Mouse (Mus musculus): Measurements from ENCODE around the gene Iqschfp.
"Not testable (repeated sequence)": the region's sequence is repeated elsewhere in the genome, so short reads cannot be mapped to it uniquely, and the experiment has no call there.

The Iqschfp gene

DNA sequence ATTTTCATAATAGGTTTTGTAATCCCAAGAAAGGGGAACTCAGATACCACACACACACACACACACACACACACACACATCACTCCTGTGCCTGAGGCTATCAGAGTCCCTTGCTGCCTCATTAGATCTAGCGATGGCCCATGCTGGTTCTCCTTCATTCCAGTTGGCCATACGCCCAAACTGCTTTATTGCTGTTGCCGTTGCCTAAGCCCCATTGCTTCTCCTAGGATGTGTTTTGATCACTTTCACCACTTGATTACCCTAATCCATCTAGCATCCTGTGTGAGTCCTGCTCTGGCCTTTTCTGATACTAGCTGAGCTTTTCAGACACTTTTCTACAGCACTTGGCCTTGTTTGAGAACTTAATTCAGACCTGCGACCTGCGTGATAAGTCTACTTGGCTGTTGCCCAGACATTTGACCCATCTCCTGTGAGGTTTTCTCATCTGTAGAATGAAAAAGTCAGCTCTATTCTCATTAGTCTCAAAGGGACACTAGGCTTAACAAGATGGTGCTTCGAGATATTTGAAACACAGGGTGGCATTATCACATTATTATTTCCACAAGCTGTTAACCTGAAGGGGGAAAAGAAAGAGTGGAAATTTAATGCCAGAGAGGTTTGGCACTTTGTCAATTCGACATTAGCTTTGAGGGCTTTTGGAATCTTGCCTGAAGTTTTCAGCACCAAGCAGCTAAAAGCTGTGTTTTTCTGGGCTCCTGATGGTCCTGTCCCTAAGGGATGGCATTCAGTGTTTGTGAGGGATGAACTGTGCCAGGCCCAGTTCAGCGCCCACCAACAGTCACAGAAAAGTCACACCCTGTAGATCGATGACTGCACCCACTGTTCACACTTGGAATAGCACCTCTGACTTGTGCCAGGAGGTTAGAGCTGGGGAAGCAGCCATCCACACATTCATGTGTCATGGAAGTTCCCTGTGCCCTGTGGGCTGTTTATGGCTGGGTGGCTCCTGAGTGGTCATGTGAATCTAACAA, 179.7 kb downstream of the Iqschfp start:
- DNase-seq (ENCODE audit: low read depth in 1 of 2, low spot score in 2 of 2): no peak

DNA sequence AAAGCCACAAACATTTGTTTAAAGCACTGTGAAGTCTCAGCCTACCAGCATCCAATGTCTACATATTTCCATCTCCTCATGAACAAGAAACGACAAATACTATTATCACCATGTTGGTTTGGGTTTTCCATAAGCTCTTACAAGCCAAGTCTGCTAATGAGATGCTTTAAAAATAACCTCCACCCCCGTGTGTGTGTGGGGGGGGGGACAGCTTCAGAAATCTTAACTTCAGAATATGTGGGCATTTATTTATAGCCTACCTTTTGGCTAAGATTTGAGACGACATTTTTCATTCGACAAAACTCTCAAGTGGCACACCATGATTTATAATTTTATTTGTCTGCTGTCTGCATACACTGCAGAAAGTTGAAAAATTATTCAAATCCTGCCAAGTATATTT, 185.4 kb downstream of the Iqschfp start:
- no peak for DNase-seq (ENCODE audit: low read depth in 1 of 2, low spot score in 2 of 2)

DNA sequence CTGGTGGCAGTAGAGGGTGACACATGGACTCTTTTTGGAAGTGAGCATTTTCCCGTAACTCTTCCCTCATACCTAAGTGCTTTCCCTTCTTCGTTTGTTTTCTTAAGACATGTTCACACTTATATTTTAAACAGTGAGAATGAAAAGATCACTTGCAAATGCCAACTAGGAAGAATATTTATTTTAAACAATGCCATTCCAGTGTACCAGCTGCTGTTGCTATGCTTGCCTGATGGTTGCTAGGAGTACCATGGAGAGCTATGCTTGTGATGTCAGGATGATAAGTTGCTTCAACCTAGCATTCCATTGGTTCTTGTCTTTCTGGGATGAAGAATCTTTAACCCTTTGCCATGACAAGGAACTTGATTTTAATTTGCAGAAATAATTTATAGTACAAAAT, 193.0 kb downstream of the Iqschfp start:
- no peak for DNase-seq (ENCODE audit: low read depth in 1 of 2, low spot score in 2 of 2)

DNA sequence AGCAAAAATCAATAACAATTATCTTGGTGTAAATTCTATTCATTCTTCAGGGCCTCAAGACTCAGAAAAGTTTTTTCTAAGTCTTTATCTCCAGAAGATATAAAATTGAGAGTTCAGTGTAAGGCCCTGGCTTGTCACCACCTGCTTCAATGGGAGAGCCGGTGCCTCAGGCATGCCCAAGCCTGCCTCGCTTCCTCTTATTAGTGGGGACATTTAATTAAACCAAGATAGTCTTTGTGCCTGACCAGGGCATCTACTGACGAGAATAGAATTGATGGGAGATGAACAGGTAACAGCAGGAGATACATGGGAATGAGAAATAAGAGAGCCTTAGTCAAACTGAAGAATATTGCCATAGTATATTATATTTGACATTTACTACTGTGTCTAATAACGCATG, 200.1 kb downstream of the Iqschfp start:
- DNase-seq (ENCODE audit: low read depth in 1 of 2, low spot score in 2 of 2): no peak

DNA sequence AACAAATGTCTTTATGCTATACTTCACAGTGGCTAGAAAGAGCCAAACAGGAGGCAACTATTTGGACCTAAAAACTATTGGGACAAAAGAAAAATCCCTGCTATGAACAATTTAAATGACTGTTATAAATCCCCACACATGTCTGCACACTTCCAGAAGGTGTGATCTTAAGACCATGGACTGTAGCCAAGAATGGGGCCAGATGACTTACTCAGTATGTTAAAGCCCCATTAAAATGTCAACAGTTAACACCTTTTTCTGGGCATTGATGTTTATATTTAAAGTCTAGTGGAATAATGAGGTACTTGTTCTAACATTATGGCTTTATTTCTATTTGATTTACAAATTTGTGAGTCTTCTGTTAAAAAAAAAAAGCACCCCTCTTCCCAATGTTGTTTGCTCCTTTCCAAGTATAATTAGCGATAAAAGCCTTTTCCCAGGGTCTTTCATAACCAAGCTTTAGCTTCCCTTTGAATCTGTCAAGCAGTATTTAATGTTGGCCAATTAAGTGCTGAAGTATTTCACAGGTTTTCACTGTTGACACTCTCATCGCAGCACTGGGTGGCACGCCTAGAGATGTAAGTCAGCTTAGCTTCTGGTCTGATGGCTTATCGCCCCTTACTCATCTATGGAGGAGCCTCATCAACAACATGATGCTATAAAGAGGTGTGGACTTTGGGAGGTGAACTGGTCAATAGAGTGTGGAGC, 204.8 kb downstream of the Iqschfp start:
- DNase-seq (ENCODE audit: low read depth in 1 of 2, low spot score in 2 of 2): no peak

DNA sequence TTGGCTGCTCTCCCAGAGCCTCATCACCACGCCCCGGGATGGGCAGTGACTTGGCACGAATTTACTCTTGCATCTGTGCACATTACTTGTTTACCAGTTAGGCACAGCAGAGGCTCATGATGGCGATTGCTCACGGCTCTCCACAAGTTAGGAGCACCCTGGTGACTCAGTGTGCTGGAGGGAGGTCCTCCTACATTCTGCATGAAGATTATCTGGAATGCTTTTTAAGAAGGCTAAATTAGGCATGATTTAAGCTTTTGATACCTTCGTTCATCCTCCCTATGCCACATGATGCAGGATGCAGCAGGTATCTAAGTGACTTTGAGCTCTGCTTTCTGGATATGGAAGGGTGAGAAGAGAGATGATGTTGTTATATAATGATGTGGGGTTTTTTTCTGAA, 207.5 kb downstream of the Iqschfp start:
- not testable (repeated sequence) for DNase-seq (ENCODE audit: low read depth in 1 of 2, low spot score in 2 of 2)

DNA sequence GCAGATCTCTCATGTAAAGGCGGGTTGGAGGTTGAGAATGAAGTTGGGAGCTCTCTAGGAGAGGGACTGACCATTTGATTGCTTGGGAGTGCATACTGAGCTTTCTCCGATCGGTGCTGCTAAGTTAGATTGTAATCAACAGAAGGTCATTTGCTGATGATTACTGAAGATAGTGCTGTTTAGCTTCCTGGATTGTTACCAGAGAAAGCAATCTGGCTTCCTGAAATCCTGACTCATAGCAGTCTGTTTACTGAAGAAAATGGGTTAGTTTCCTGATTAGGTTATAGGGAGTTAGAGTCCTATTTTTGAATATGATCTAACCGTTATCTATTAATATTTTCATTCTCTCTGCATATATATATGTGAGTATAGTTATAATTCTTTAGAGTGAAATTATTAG, 209.3 kb downstream of the Iqschfp start:
- DNase-seq (ENCODE audit: low read depth in 1 of 2, low spot score in 2 of 2): no peak

DNA sequence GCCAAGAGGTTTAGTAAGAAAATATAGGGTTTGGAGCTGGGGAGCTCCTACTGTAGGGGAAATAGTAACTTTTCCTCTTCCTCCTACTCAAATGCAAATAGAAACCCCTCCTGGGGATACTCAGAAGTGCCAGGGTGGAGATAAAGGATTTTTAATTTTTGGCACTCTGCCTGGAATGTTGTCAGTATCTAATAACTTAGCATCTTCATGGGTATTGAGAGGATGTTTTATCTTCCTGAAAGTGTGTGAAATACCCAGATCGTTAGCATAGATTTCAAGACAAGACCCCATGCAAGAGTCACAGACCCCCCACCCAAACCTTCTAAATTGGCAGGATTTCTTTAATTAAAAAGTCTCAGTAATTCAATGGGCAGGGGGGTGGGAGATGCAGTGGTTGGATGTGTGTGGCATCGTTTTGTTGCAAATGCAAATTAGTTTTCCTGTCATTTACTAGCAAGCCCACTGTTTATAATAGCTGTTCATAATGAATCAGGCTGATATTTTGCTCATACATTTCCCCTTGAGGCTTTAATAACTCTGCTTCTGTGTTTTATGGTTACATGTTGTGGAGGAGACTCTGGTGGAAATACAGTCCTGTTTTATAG, 213.2 kb downstream of the Iqschfp start:
- DNase-seq (ENCODE audit: low read depth in 1 of 2, low spot score in 2 of 2): no peak

DNA sequence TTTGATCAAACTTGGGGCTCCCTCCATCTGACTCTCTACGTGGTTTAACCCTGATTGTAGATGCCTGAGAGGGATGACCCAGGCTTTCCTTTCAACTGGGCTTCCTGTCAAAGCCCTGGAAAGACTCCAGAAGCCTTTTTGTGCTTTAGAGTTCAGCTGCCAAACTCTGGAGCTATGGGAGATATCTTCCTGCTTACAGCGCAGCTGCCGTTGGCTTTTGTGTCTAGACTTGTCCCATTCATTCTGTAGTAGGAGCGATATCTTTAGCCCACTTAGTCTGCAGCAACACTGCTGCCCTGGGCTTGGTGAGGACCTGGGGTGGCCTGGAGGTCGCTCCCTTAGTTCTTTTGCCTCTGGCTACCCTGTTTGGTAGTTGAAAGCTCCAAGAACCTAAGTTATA, 229.3 kb downstream of the Iqschfp start:
- DNase-seq (ENCODE audit: low read depth in 1 of 2, low spot score in 2 of 2): no peak

DNA sequence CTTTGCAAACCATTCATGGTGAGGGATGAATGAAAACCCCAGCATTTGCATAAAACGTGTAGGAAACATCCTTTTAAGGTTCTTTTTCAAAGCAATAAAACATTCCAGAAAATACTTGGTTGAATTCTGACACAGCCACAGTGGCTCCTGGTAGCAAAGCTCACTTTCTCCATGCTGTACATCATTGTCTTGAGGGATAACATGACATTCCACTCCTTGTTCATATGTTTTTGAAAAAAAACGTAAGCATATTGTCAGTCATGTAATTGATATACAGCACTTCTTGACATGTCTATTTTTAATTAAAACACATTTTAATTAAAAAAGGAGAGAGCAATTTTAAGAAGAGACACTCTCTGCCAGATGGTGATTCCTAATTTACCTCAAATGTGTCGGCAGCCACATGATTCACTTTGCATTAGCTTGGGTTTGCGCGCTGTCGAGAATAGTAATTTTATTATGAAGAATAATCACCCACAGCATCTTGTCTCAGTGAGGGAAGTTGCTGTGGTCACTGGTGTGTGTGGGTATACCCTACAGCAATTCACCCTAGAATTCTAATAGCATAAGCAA, 234.3 kb downstream of the Iqschfp start:
- no peak for DNase-seq (ENCODE audit: low read depth in 1 of 2, low spot score in 2 of 2)

DNA sequence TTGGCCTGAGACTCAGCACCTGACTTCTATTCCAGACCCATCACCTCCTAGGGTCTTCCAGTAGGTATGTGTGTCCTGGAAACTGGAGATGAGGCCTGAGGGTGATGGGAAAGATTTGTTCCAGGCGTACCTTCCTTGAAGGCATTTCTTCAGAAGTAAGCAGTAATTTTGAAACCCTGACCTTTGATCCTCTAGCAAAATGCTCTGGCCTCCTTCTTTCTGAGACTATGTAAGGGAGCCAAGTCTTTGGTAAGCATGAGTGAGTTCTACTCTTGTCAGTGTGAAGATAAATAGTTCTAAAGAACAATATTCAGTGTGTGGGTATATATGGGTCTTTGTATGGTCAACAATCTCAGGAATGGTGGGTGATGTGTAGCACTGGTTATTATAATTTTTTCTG, 238.4 kb downstream of the Iqschfp start:
- no peak for DNase-seq (ENCODE audit: low read depth in 1 of 2, low spot score in 2 of 2)

DNA sequence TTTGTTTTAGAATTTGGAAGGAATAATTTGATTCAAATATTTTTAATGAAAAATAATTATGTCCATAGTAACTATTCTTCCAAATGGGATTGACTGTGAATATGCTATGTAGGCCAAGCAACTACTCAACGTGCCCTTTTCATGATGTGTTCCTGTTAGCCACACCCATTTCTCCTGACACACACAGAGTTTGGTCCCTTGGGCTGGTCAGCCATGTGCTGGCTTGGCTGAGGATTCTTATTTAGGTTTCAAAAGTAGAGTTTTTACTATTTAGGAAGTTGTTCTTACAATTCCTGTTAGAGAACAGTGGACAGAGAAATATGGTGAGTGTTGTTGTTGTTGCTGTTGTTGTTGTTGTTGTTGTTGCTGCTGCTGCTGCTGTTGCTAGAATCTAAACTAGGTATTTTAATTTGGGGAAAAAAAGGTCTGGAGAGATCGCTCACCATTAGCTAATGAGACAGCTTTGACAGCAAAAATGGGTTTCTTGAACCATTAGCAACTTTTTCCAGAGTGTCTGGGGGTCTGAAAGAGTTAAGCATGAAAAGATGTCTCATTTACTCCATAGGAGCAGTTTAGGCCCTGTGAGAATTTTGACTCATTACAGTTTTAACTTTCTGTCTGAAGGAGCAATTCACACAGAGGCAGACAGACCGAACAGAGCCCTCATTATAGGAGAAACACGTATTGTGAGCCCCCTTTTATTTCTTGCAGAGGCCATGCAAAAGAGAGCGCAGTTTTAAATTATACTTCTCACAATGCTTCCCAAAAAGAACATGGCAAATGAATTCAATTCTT, 247.0 kb downstream of the Iqschfp start:
- DNase-seq (ENCODE audit: low read depth in 1 of 2, low spot score in 2 of 2): no peak

DNA sequence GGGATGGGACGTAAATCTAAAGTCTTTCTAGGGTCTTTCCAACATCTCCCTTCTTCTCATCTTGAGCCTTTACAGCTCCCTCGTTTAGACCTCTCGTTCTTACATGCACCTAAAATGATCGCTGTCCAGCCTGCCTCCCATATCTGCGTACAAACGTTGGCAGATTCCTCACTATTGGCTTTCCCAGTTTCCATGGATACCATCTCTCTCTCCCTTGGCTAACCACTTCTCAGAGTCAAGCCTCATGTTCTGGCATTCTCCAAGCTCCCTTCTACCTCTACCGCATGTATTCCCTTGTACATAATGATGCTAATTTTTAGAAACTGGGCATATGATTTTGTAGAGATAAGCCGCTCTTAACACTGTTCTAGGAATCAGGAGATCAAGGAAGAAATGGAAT, 258.7 kb downstream of the Iqschfp start:
- no peak for DNase-seq (ENCODE audit: low read depth in 1 of 2, low spot score in 2 of 2)

DNA sequence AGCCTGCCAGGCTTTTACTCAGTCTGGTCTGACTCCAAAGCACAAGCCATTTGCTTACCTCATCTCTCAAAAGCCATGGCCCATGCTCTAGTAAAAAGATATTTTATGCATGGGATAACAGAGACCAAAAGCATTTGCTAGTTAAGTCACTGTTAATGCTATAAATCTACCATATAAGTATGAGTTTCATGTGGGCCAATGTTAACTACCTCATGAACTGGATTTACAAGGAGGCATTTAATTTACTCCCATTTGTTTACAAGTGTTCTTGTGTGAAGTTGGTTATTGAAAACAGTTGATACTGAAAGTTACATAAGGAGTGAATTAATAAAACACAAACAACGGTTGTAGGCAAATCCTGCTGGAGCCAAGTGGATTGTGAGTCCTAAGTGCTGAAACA, 268.1 kb downstream of the Iqschfp start:
- DNase-seq (ENCODE audit: low read depth in 1 of 2, low spot score in 2 of 2): no peak

DNA sequence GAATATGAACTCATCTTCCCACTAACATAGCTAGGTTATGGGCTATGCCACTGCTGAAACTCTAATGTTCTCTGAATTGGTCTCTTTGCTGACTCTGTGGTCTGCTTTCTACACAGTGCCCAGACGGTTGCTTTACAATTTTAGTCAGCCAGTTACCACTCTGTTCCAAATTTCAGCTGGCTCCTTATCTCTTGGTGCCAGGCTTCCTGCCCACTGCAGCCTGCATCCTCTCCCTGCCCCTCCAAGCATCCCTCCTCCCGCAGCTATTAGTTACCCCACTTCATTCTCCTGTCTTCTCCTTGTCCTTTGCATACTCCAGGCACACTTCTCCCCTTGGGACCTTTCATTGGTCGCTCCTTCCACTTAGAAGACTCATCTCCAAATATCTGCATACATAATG, 268.7 kb downstream of the Iqschfp start:
- DNase-seq (ENCODE audit: low read depth in 1 of 2, low spot score in 2 of 2): no peak

DNA sequence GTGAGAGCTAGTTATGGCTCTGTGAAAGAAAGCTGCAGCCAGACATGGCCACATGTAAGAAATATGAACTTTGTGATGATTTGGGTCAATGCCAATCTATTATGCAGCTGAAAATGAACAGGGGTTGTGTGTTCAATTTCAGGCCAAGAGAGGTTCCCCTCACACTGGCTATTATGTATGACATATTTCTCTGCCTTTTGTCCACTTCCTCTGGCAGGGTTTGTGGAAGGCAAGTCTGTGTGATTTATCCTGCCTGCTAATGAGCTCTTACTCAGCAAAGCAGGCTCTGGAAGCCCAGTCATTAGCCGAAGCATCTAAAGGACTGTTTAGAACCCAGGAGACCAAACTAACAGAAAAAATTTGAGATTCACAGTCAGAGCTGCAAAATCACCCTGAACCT, 286.2 kb downstream of the Iqschfp start:
- no peak for DNase-seq (ENCODE audit: low read depth in 1 of 2, low spot score in 2 of 2)

DNA sequence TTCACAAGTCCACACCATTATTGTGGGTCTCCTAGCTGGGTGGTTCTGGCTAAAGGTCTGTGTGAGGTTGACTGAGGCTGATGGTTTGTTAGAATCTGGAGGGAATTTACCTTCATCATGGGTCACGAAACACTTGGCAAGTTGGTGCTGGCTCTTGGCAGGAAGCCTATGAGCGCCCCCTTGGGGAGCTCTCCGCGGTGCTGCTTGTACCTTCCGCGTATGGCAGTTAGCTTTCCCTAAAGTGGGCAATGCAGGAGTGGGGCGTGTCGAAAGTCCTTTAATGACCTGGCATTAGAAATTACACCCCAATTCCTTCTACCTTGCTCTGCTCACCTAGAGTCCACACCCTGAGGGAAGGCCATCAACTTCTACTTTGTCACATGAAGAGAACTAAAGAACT, 295.4 kb downstream of the Iqschfp start:
- no peak for DNase-seq (ENCODE audit: low read depth in 1 of 2, low spot score in 2 of 2)

DNA sequence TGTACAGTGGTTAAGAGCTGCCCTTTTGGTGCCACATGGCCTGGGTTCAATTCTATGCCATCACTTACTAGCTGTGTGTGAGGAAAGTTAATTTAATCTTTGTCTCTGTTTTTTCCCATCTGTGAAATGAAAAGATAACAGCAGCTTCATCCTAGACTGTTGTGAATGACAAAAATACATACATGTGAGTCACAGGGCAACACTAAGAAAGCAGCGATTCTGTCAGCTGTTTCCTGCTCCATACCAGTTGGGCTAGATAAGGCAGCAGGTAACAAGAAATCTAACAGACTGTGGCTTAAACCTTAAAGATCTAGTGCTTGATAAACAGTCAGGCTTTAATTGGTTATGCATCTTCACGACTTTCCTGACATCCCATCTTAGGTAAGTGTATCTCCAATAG, 297.1 kb downstream of the Iqschfp start:
- no peak for DNase-seq (ENCODE audit: low read depth in 1 of 2, low spot score in 2 of 2)

DNA sequence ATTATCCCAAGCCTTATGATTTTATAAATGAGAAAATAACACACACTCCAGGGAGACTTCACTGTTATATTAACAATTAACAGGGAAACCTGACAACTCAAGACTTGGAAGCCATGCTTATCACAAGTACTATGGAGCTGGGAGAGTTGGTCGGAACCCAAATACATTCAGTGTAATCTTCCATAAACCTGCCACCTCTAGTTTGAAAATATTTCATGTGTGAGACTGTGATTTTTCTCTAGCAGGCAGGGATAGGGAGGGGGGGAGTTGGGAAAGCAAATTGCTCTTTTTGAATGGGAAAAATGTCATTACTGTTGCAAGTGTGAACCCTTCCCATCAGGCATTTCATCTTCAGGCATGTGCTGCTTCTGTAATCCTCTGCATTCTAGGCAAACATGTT, 304.9 kb downstream of the Iqschfp start:
- DNase-seq (ENCODE audit: low read depth in 1 of 2, low spot score in 2 of 2): no peak

DNA sequence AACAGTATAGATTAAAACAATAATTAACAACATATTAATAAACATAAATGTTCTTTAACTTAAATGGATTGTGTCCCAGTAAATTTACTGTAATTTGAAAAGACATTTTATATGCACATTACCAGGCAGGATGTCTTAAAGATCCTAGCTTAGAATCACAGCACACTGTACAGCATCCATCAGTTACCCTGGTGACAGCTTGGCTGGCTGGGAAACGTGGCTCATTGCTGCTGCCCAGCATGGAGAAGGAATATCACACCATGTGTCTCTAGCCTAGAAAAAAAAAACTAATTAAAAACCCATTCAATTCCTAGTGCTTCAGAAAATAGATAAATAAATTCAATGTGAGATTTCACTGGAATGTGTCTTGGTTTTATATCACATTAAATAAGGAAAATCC, 309.2 kb downstream of the Iqschfp start:
- no peak for DNase-seq (ENCODE audit: low read depth in 1 of 2, low spot score in 2 of 2)
